Mouse (Mus musculus): ENCODE results near the gene Gm10073. TPM values are rescaled to one million over a fixed set of nuclear protein-coding genes. Genes with fewer than 3 reads are reported as not detected.
"Not testable (repeated sequence)": the region's sequence is repeated elsewhere in the genome, so short reads cannot be mapped to it uniquely, and the experiment has no call there.

Gene Gm10073
- polyA plus RNA-seq, 1 experiment from 2014 or later, result 8.8 TPM

GRCm38 (mm10) chr8:106603933-106604332 lies 30.7 kb upstream of the Gm10073 start:
- H3K27ac ChIP-seq (ENCODE audit: low read depth, low read length), result peak overlapping the region; percentile 81
- no peak for TF ChIP-seq CTCF (IDR thresholded peaks at IDR 0.05; ENCODE audit: low read depth)
- H3K4me2 ChIP-seq (replicated peaks; ENCODE audit: low read depth), result peak overlapping the region; percentile 65
- no peaks in the 10 kb centered on the region for H3K9me3 ChIP-seq (ENCODE audit: control insufficient read depth)
- H3K4me1 ChIP-seq (replicated peaks; ENCODE audit: control insufficient read depth, insufficient read depth, low read length), result no peaks in the 10 kb centered on the region
- H3K9ac ChIP-seq (ENCODE audit: low read depth, low read length), result peak overlapping the region; percentile 85
- H3K4me3 ChIP-seq (ENCODE audit: low read depth, low read length), result peak overlapping the region; percentile 64
- 0 out of 2 replicates have a peak, but pooled peaks cover 3% of the 10 kb centered on the region for H3K27me3 ChIP-seq (replicated peaks; ENCODE audit: control insufficient read depth, insufficient read depth, low read length)
- H3K36me3 ChIP-seq (ENCODE audit: control insufficient read depth, insufficient read depth), result no peaks in the 10 kb centered on the region
- ATAC-seq, result no peak
- 1% methylated on average over 19 of the region's 19 CpGs for WGBS

DNA sequence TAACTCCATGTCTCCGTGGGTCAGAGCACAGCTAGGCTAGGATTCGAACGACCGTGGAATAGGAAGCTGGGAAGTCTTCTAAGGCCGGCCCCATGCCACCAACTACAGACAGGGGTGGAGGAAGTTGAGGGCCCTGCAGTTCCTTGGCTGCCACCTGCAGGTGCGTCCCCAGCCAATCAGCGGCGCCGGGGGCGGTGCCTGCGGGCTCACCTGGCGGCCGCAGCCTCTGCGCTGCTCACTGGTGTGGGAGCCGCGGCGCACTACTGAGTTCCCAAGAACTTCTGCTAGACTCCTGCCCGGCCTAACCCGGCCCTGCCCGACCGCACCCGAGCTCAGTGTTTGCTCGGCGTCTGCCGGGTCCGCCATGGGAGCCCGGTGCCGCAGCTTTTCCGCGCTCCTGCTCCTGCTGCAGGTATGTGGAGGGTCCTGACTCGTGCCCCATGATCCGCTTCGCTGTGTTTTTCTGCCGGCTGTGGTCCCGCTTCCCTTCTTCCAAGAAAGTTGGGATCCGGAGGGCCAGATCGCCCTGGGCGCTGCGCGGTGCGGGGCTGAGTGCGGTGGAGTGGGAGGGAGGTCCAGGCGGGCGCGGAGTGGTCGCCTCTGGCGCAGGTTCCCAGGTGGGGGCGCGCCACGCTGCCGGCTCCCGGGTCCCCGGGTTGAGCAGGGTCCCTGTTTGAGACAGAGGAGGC lies 30.0 kb upstream of the Gm10073 start, which contains the start of gene Cdh1:
Gene Cdh1, plus strand, starts transcription at position 221 of the 689 bp plus-strand sequence.
- ATAC-seq, result peak; percentile 92
- TF ChIP-seq CTCF (IDR thresholded peaks at IDR 0.05; ENCODE audit: low read depth), result peak; percentile 72
- H3K9me3 ChIP-seq (ENCODE audit: control insufficient read depth), result no peaks in the 10 kb centered on the region
- WGBS, result under 1% methylated on average over 53 of the region's 53 CpGs
- no peaks in the 10 kb centered on the region for H3K4me1 ChIP-seq (replicated peaks; ENCODE audit: control insufficient read depth, insufficient read depth, low read length)
- peak within 1 kb of the TSS; percentile 85 for H3K9ac ChIP-seq (ENCODE audit: low read depth, low read length)
- 0 out of 2 replicates have a peak, but pooled peaks cover 3% of the 10 kb centered on the region for H3K27me3 ChIP-seq (replicated peaks; ENCODE audit: control insufficient read depth, insufficient read depth, low read length)
- no peaks in the 10 kb centered on the region for H3K36me3 ChIP-seq (ENCODE audit: control insufficient read depth, insufficient read depth)
- peak within 1 kb of the TSS; percentile 65 for H3K4me2 ChIP-seq (replicated peaks; ENCODE audit: low read depth)
- H3K4me3 ChIP-seq (ENCODE audit: low read depth, low read length), result peak within 1 kb of the TSS; percentile 64
- peak within 1 kb of the TSS; percentile 81 for H3K27ac ChIP-seq (ENCODE audit: low read depth, low read length)

DNA sequence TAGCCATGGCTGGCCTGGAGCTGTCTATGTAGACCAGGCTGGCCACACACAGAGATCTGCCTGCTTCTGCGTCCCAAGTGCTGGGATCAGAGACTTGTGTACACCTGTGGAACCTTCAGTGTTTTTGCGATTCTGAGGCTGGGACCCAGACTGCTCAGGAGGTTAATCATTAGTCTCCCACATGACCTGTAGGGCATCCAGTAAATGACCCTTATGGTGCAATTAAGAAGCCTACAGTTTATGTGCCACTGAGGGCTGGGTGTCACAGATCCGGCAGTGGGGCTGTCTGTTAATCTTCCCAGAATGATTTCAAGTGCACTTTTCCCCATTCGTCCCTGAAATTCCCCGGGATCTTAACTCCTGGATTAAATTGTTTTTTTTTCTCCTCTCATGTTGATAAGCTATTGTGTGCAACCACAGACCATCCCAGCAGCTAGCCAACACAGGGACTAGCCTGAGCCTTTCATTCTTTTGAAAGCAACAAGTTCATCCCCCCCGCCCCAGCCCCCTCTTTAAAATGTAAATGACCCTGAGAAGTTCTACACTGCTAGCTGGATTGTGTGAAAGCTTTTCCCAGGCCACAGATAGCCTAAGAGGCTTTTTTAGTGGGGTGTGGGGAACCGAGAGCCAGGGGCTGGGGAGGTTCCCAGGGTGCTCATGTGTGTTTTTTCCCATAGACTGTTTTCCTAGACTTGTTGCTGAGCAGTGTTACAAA lies 26.2 kb upstream of the Gm10073 start:
- no peak for TF ChIP-seq CTCF (IDR thresholded peaks at IDR 0.05; ENCODE audit: low read depth)
- no peaks in the 10 kb centered on the region for H3K36me3 ChIP-seq (ENCODE audit: control insufficient read depth, insufficient read depth)
- 0 out of 2 replicates have a peak, but pooled peaks cover 3% of the 10 kb centered on the region for H3K27me3 ChIP-seq (replicated peaks; ENCODE audit: control insufficient read depth, insufficient read depth, low read length)
- H3K9ac ChIP-seq (ENCODE audit: low read depth, low read length), result no peak overlapping the region
- no peak overlapping the region for H3K4me2 ChIP-seq (replicated peaks; ENCODE audit: low read depth)
- no peak overlapping the region for H3K4me3 ChIP-seq (ENCODE audit: low read depth, low read length)
- peak overlapping the region; percentile 86 for H3K27ac ChIP-seq (ENCODE audit: low read depth, low read length)
- no peaks in the 10 kb centered on the region for H3K9me3 ChIP-seq (ENCODE audit: control insufficient read depth)
- H3K4me1 ChIP-seq (replicated peaks; ENCODE audit: control insufficient read depth, insufficient read depth, low read length), result 0 out of 2 replicates have a peak, but pooled peaks cover 3% of the 10 kb centered on the region
- WGBS, result 32% methylated on average over 7 of the region's 7 CpGs
- ATAC-seq, result 0 out of 2 replicates have a peak, but pooled peaks have one; percentile 19

- H3K9me3 ChIP-seq (ENCODE audit: control insufficient read depth), result no peaks in the 10 kb centered on the region
- H3K4me2 ChIP-seq (replicated peaks; ENCODE audit: low read depth), result no peak overlapping the region
- 66% methylated on average over 5 of the region's 5 CpGs for WGBS
- no peak overlapping the region for H3K4me3 ChIP-seq (ENCODE audit: low read depth, low read length)
- no peaks in the 10 kb centered on the region for H3K27me3 ChIP-seq (replicated peaks; ENCODE audit: control insufficient read depth, insufficient read depth, low read length)
- H3K36me3 ChIP-seq (ENCODE audit: control insufficient read depth, insufficient read depth), result no peaks in the 10 kb centered on the region
- no peak overlapping the region for H3K9ac ChIP-seq (ENCODE audit: low read depth, low read length)
- H3K27ac ChIP-seq (ENCODE audit: low read depth, low read length), result peak overlapping the region; percentile 66
- H3K4me1 ChIP-seq (replicated peaks; ENCODE audit: control insufficient read depth, insufficient read depth, low read length), result 0 out of 2 replicates have a peak, but pooled peaks cover 3% of the 10 kb centered on the region
- no peak for TF ChIP-seq CTCF (IDR thresholded peaks at IDR 0.05; ENCODE audit: low read depth)
- ATAC-seq, result peak; percentile 26; the same call in 1 of the 2 replicates
Observed at GRCm38 (mm10) chr8:106597067-106597466, 23.8 kb upstream of the Gm10073 start.

GRCm38 (mm10) chr8:106595623-106596022 lies 22.4 kb upstream of the Gm10073 start:
- WGBS, result 87% methylated on average over 3 of the region's 3 CpGs
- H3K27me3 ChIP-seq (replicated peaks; ENCODE audit: control insufficient read depth, insufficient read depth, low read length); ATAC-seq: not testable (repeated sequence)

GRCm38 (mm10) chr8:106592458-106592857 lies 19.2 kb upstream of the Gm10073 start:
- TF ChIP-seq CTCF (IDR thresholded peaks at IDR 0.05; ENCODE audit: low read depth), result no peak
- Histone ChIP-seq H3K27me3 (replicated peaks; ENCODE audit: control insufficient read depth, insufficient read depth, low read length) (no peaks in the 10 kb centered on the region), H3K4me1 (replicated peaks; ENCODE audit: control insufficient read depth, insufficient read depth, low read length) (0 out of 2 replicates have a peak, but pooled peaks cover 3% of the 10 kb centered on the region), H3K9ac (ENCODE audit: low read depth, low read length) (no peak overlapping the region), H3K36me3 (ENCODE audit: control insufficient read depth, insufficient read depth) (no peaks in the 10 kb centered on the region), H3K4me2 (replicated peaks; ENCODE audit: low read depth) (no peak overlapping the region), H3K4me3 (ENCODE audit: low read depth, low read length) (no peak overlapping the region), H3K27ac (ENCODE audit: low read depth, low read length) (no peak overlapping the region), H3K9me3 (ENCODE audit: control insufficient read depth) (no peaks in the 10 kb centered on the region)
- peak; percentile 75 for ATAC-seq
- 25% methylated on average over 3 of the region's 3 CpGs for whole genome bisulfite sequencing

More at GRCm38 (mm10) chr8:106595623-106596022, 22.4 kb upstream of the Gm10073 start:
- not testable (repeated sequence) for H3K36me3 ChIP-seq (ENCODE audit: control insufficient read depth, insufficient read depth); H3K9ac ChIP-seq (ENCODE audit: low read depth, low read length); H3K9me3 ChIP-seq (ENCODE audit: control insufficient read depth); H3K27ac ChIP-seq (ENCODE audit: low read depth, low read length); H3K4me2 ChIP-seq (replicated peaks; ENCODE audit: low read depth); H3K4me3 ChIP-seq (ENCODE audit: low read depth, low read length); H3K4me1 ChIP-seq (replicated peaks; ENCODE audit: control insufficient read depth, insufficient read depth, low read length)
